Mouse (Mus musculus) effector memory CD4-positive, alpha-beta T cell, adult 5 months (primary cell): Measurements from ENCODE around the gene Vmn2r58. TPM values are rescaled to one million over a fixed set of nuclear protein-coding genes. Genes with fewer than 3 reads are reported as not detected.

ENCODE experiments used
- polyA plus RNA-seq: library from polyadenylated mRNA; unstranded; fragments of 100-300 nt; shearing (Covaris generic); gene quantifications from one replicate; pipeline ENCODE4 v1.2.1, GENCODE M21; 2017

The Vmn2r58 gene
- not detected for polyA plus RNA-seq

DNA sequence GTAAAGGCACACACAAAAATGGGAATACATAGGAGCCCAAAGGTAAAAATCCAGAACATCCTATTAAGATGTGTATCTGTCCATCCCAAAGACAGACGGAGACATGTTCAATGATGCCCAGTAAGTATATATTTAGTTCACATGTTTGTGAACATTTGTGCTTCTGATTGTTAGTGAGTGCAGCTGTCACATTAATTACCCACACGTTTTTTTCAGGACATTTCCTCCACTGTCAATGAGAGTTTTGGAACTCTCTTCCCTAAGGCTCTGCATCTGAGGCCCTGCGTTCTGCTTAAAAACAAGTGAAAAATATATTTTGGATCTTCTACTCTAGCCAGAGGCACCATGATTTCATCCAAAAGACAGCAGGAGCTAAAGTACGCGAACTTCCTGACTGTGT is at the start of gene Vmn2r58:
Gene Vmn2r58 (minus strand): TSS at position 101 of the 400 bp plus-strand sequence.

Other genes starting within 250 kb of the Vmn2r58 start
- 13.9 TPM for gene Zfp788, start 239.5 kb downstream of the Vmn2r58 start, polyA plus RNA-seq
- 0.15 TPM for gene Vmn2r59, start 186.3 kb upstream of the Vmn2r58 start, polyA plus RNA-seq
- not detected for gene Vmn2r60, start 235.1 kb upstream of the Vmn2r58 start, polyA plus RNA-seq